Mouse (Mus musculus) retina, embryonic 14.5 days (tissue): ENCODE measurements at regions not wholly inside any gene's neighbourhood (a gene's known extent, or its start where the extent isn't known, plus 50 kb on each side); places are given as distances from the start of the nearest gene placed in this dataset.
A peak's percentile ranks its signal among the peaks of the same experiment; 100 is the strongest.
"Not testable (repeated sequence)": the region's sequence is repeated elsewhere in the genome, so short reads cannot be mapped to it uniquely, and the experiment has no call there.

Experiments
- DNase-seq: peaks from one replicate; pipeline ENCODE4 v3.0.0-alpha.2; 2015; ENCODE audit warnings: low spot score

DNA sequence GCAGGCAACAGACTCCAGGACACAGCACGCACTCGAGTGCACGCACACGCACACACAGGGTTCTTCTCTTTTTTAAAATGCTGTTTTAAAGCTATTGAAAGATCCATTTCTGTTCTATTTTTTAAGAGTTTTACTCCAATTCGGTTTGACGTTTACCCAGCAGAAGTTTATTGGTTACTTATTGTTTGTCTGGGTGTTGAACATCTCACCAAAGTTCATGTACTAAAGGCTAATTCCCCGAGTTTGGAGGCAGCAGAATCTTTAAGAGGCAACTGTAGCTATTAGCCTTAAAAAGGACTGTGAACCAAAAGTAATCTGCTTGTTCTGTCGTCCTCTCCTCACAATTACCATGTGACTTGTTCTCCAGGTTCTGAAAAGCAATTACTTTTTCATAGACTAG is 263.0 kb upstream of the Nfia start:
- DNase-seq: no peak

DNA sequence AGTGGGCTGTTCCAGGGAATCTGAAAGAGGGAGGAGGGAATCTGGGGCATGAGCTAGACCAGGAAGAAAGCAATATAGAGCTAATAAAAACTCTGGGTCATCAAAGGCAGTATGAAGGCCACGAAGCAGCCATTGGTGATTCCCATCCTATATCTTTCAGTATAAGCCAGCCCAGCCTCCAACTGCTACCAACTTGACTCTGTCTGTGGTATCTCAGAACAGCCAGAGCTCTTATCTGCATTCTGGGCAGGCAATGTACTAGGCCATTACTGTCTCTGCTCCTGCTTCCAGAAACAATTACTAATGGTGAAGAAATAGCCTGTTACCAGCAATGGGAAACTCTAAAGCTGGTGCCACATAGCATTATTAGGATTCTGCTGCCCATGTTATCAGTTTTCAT is 266.8 kb upstream of the Nfia start:
- DNase-seq: no peak

- DNase-seq: no peak
Measured at GRCm38 (mm10) chr4:97491248-97491804, 281.2 kb upstream of the Nfia start.

GRCm38 (mm10) chr4:97486354-97486753 is 286.2 kb upstream of the Nfia start:
- DNase-seq: no peak

DNA sequence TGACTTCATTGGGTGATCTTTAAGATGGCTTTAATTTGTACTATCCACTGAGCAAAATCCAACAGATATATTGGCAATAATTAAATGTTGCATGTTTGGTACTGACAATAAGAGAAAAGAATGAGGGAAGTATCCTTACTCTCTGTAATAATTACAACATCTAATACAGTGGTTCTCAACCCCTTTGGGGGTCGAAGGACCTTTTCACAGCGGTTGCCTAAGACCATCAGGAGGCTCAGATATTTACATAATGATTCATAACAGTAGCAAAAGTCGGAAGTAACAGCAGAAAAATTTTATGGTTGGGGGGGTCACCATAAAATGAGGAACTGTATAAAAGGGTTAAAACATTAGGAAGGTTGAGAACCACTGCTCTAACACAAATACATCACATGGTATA is 287.3 kb upstream of the Nfia start:
- no peak for DNase-seq

GRCm38 (mm10) chr4:97482701-97483246 is 289.8 kb upstream of the Nfia start:
- peak; percentile 12 for DNase-seq

DNA sequence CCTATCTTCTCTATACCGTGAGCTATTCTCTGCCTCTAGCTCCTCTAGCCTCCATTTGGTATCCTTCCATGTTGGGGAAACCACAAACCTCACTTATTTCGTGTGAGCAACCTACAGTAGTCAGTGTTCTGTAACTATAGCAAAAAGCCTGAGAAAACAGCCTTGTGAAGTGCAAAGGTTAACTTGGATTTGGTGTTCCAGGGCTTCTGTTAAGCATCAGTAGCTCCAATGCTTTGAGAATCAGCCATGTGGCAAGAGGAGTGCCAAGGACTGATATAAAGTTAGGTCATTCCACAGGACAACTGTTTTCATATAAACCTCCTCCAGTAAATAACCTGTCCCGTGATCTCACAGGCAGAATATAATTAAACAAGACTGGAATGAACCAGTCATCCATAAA is 290.7 kb upstream of the Nfia start:
- no peak for DNase-seq

DNA sequence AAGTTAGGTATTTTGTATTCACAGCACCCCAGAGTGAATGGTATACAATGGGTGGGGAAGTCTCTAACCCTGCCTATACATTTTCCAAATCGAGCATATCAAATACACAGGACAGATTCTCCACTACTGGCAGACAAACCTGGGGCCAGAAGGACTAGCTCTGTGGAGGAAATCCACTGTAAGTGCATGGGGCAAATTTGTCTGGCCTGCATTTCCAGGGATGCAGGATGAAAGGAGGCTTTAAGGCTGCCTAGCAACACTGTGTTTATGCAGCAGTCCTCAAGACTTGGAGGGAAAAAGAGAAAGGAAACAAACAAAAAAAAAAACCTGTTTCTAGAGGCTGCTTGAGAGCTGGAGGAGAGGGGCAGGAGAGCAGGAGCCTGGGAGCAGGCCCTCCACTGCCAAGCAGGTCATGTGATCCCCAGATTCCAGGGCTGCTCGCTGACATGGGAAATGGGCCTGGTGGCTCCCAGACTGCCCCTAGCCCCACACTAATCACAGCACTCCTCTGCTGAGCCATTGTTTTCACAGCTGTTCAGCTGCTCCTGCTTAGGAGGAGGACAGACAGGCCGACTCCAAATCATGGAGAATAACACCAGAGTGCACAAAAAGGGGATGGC is 293.7 kb upstream of the Gm10192 start:
- DNase-seq: peak; percentile 73

GRCm38 (mm10) chr4:97473492-97473891 is 290.5 kb upstream of the Gm10192 start:
- not testable (repeated sequence) for DNase-seq

DNA sequence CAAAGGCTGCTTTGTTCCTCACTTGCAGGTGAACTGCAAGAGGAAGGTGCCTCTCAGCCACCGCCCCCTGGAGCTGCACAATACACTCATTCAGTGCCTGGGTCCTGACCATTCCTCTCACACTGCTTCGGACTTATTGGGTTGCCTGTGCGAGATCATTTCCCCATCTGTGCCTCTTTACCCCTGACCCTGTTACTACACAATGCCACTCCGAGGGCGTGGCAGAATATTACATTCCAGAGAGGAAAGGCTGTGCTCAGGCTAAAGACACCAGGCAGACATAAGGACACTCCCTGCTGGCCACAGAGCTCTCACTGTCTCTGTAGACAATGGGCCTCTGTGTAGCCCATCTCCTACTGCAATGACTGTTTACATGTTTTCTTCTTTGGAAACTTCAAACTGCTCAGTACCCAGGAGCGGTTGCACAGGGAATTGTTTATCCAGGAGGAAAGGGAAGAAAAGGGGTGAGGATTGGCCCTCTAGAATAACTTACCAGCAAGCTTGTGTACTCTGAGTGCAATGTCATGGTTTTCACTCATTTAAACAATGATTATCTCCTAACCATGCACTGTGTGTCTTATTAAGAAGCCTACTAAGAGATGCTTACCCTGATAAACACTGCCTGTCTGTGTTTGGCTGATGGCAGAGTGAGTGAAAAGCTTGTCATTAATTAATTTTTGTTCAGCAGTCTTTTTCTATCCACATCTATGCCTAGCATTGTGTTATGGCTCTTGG is 283.1 kb upstream of the Gm10192 start:
- DNase-seq: peak; percentile 18

DNA sequence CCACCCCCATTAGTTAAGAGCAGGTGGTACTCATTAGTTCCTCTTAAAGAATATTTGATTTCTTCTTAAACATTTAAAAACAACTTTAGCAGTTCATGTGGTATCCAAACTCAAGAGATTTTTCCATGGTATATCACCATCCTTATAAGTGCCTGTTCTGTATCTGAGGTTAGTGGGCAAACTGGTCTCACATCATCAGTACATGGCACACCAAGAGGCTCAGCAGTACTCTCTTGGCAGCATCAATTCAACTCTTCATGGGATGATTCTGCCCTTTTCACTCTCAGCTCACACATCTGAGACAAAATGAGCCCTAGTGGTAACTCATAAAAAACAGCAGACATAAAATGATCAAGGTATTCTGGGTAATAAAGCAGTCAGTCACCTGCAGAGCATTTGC is 282.6 kb upstream of the Gm10192 start:
- DNase-seq: no peak

- no peak for DNase-seq
Measured at GRCm38 (mm10) chr4:97461177-97461576, 278.2 kb upstream of the Gm10192 start.

GRCm38 (mm10) chr4:97439288-97440029 is 256.5 kb upstream of the Gm10192 start:
- DNase-seq: no peak

DNA sequence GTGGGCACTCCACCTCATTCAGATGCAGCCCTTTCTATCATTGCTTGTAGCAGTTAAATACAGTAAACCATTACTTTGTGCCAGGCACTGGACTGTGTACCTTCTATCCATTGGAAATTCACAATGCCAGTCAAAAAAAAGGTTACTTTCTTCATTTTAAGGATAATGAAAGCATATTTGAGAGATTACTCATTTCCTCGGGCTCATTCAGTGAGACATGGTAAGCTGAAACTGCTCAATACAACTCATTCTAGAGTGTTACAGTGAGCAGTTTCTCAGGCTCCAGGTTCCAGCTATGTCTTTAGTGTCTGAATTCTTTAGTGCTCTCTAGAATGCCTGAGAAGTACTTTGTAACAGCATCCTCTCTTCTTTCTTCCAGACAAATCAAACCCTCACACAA is 249.7 kb upstream of the Gm10192 start:
- DNase-seq: no peak

DNA sequence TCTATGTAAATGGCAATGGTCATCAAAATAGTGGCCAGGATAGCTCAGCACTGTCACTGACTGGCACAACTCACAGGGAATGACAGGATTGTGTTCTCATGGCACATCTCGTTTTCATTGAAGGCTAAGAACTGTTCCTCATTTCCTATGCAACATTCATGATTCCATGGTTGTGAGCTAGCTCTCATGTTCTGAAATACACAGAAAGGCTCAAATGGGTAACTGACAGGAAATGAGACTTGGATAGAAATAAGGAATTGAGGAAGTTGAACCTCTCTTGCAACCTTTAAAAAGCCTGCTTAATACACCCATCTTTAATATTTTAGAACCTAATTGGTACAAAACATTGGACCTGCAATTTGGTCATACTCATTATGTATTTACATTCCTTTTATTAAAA is 249.1 kb upstream of the Gm10192 start:
- DNase-seq: no peak

GRCm38 (mm10) chr4:97431239-97431638 is 248.3 kb upstream of the Gm10192 start:
- DNase-seq: no peak

DNA sequence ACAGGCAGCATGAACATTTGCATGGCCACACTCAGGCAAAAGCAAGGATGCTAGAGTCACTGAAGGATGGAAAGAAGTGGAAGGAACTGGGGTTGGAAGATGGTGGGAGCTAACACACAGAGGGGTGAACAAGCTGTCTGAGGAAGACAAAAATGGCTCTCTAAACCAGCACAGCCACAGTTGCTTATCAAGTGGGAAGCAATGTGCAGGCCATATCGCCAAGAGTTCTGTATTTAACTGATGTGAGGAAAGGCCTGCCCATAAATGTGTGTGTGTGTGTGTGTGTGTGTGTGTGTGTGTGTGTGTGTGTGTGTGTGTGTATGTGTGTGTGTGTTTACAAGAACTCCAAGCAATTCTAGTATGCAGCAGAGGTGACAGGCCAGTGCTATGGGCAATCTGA is 236.9 kb upstream of the Gm10192 start:
- no peak for DNase-seq

- DNase-seq: peak; percentile 62
Measured at GRCm38 (mm10) chr4:97418616-97419015, 235.7 kb upstream of the Gm10192 start.

DNA sequence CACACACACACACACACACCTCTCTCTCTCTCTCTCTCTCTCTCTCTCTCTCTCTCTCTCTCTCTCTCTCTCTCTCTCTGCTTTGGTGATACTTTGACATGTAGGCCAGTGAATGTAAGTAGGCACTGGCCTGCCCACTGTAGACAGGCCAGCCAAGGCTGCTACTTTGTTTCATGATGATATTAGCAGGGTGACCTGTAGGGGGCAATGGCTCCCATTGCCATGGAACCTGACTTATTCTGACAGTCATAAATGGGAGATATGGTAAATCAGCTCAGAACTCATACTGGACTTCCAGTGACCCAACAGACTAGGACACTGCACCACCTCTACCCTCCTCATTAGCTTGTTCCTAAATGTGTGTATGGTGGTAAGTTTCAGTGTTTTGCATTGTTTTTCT is 235.0 kb upstream of the Gm10192 start:
- DNase-seq: peak; percentile 35

GRCm38 (mm10) chr4:97408633-97409296 is 225.8 kb upstream of the Gm10192 start:
- peak; percentile 49 for DNase-seq

DNA sequence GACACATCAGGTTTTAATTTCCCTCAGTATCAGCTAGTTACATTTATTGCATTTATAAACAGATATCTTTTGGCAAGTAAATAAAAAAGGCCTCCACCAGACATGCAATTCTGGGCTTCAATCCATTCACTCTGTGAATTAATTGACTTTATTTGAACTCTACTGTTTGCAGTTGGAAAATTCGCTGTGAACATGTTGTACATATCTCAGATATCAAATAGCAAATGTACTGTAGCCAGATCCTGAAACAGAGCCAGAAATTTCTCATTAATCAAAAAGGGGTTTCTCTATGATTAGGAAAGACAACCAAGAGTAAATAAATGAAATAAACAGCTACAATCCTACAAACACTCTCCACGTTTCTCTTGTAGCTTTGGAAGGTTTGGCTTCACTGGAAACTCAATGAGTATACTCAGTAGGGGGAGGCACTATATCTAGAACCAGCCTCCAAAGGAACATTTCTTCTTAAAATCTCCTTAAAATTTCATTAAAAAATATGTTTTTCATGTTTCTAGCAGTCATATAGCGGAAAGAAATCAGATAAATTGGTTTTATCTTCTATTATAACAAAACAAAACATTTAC is 211.8 kb upstream of the Gm10192 start:
- no peak for DNase-seq

DNA sequence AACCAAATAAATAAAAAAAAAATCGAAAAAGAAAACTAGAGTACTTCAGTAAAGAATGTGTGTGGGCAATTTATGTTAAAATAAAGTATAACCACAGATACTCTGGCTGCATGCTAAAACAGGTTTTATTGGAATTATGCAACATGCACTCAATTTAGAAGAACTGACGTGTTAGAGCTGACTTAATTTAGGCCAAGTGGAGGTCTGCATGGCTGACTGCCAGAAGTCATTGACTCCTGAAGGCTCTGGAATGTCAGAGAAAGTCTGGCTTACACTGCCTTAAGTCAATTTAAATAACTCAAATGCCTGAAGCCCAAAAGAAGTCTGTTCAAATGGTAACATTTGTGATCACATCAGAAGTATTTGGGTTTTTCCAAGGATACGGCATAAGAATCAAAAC is 198.1 kb upstream of the Gm10192 start:
- no peak for DNase-seq
